Mouse (Mus musculus): ENCODE data around the gene Olfr462.

Olfr462 gene

DNA sequence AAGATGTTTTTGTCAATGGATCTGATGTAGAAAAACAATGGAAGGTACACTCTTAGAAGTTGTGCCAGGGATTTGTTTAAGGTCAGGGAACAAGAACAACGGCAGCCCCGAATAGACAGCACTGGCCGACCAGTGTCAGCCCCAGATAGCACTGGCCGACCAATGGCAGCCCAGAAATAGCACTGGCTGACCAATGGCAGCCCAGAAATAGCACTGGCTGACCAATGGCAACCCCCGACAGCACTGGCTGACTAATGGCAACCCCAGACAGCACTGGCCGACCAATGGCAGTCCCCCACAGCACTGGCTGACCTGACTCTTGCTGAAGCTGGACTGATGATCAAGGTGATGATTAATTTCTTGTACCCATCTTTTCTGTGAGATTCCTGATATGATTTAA lies 44.2 kb downstream of the Olfr462 start:
- in situ Hi-C loops (cut with MboI, MseI), result no loop called here

DNA sequence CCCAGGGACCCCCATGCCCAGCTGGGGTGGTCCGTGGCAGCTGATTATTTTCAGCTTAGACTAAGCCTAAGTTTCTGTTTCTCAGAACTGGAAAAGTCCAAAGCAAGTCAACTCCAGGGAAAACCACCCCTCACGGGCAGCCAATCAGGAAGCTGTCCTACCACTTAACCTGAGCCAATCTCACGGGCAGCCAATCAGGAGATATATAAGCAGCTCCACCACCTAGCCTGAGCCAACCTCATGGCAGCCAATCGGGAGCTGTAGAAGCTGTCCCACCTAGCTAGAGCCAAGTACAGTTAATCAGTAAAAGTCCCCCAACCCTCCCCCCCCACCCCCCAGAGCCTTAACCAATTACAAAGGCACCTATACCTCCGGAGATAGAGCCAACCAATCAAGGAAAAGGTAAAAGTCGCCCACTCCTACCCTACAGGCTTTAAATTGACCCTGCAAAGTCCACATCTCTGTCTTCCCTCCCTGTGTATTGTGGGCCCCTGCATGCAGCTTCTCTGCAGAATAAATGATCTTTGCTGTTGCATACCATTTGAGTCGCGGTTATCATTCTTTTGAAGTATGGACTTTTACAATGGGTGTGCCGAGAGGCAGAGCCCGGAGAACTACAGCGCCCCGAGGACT lies 45.0 kb downstream of the Olfr462 start:
- in situ Hi-C loops (cut with MboI, MseI), result no loop called here

DNA sequence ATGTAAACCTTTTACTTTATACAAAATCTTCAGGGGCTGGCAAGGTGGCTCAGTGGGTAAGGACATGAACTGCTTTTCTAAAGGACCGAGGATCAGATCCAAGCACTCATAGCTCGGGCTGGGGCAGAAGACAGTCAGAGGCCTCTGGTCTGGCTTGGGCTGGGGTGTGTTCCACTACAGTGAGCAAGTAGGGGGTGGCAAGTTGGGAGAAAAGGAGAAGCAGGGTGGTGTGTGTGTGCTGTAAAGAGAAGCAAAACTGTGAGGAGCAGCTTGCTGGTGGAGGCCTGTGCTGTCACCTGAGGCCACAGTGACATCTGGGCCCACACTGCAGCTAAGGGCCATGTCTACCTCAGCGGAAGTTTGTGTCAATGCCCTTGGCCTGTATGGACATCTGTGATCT lies 50.6 kb downstream of the Olfr462 start:
- in situ Hi-C loops (cut with MboI, MseI), result no loop called here

DNA sequence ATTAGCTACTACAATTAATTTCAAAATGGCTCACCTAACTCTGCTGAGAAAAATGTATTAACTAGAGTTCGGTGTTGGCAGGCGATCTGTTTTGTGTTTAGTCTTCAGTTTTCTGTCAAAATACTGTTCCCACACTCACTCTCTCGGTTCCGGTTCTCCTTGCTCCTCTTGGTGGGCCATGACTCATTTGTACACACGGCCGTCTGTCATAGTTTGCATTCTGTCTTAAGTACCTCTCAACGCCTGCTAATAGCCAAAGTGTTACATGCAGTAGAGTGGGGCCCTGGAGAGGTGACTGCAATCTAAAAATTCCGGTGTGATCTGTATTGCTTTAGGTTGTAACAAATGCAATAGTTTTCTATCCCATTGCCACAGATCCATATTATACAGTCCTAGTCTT lies 51.4 kb downstream of the Olfr462 start:
- in situ Hi-C loops (cut with MboI, MseI), result no loop called here

Measured in regulatory T cell (primary cell).